Mouse (Mus musculus): ENCODE data around the gene Kcnj2. TPM values are rescaled to one million over a fixed set of nuclear protein-coding genes. Genes with fewer than 3 reads are reported as not detected.

Kcnj2 gene
- polyA plus RNA-seq, 1 experiment = 2.0 TPM

DNA sequence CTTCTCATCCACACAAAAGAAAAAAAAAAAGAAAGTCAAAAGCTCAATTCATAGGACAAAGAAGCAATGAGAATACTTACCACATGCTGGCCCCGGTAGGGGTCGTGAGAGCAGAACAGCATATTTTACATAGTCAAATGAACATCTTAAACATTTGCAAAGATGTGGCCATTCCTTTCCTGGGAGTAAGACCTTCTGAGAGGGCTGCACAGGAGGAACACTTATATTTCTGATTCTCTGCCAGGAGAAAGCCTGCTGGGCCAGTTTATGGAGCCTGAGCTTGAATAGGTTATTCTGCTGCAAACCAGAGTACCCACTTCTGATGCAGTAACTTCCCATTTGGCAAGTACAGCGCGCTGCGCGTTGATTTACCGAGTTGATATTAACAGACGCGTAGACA lies 55.5 kb downstream of the Kcnj2 start:
- H3ac ChIP-seq (ENCODE audit: control insufficient read depth, insufficient read length) = no peak overlapping the region
- TF ChIP-seq TCF12 (IDR thresholded peaks at IDR 0.05; ENCODE audit: insufficient read depth, poor library complexity, severe bottlenecking) = no peak
- no peak for TF ChIP-seq TCF3 (IDR thresholded peaks at IDR 0.05; ENCODE audit: insufficient read length, low read depth)
- no peak for TF ChIP-seq MYOG (IDR thresholded peaks at IDR 0.05; ENCODE audit: control insufficient read depth in 1 of 3, insufficient read depth in 1 of 3, insufficient read length in 2 of 3, low read depth in 2 of 3)
- no peak for TF ChIP-seq MAX (IDR thresholded peaks at IDR 0.05; ENCODE audit: low read depth)
- no peak for TF ChIP-seq POLR2A (IDR thresholded peaks at IDR 0.05; ENCODE audit: insufficient read length, low read depth)
- no peak for TF ChIP-seq E2F4 (IDR thresholded peaks at IDR 0.05; ENCODE audit: insufficient read depth)
- TF ChIP-seq USF1 (IDR thresholded peaks at IDR 0.05; ENCODE audit: low read depth) = no peak
- no peak for TF ChIP-seq CEBPB (IDR thresholded peaks at IDR 0.05; ENCODE audit: insufficient read depth, poor library complexity, severe bottlenecking)
- TF ChIP-seq POLR2AphosphoS2 (IDR thresholded peaks at IDR 0.05; ENCODE audit: insufficient read length, low read depth) = no peak
- TF ChIP-seq MYOD1 (IDR thresholded peaks at IDR 0.05; ENCODE audit: control insufficient read depth in 1 of 3, insufficient read length in 2 of 3, low read depth in 2 of 3) = no peak
- TF ChIP-seq REST (IDR thresholded peaks at IDR 0.05; ENCODE audit: insufficient read depth, insufficient read length) = no peak
- no peak for TF ChIP-seq SRF (IDR thresholded peaks at IDR 0.05; ENCODE audit: control insufficient read depth, insufficient read length, low read depth)

DNA sequence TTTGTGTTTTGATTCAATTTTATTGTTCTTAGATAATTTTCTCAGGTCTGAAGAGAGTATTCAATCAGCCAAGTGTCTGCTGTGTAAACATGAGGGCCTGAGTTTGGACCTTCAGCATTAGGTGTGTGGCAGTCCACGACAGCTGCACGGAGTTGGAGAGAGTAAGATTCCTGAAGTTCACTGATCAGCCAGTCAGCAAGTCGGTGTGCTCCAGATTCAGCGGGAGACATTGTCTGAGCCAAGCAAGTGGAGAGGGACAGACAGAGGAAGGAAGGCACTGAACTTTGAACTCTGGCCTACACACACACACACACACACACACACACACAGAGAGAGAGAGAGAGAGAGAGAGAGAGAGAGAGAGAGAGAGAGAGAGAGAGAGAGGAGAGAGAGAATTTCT lies 57.4 kb downstream of the Kcnj2 start:
- Histone ChIP-seq H3K4me3 (no peak overlapping the region), H3K79me2 (ENCODE audit: control insufficient read depth, insufficient read depth) (no peaks in the 10 kb centered on the region), H3K27me3 (ENCODE audit: control insufficient read depth, insufficient read depth, insufficient read length) (no peaks in the 10 kb centered on the region), H3K4me2 (ENCODE audit: low read depth) (no peak overlapping the region), H3K36me3 (ENCODE audit: control insufficient read depth, insufficient read depth) (no peaks in the 10 kb centered on the region), H3ac (ENCODE audit: control insufficient read depth, insufficient read length) (no peak overlapping the region)
- TF ChIP-seq SRF (IDR thresholded peaks at IDR 0.05; ENCODE audit: control insufficient read depth, insufficient read length, low read depth) = no peak
- peak in 1 of 3 experiments; percentile 15 for TF ChIP-seq MYOD1 (IDR thresholded peaks at IDR 0.05; ENCODE audit: control insufficient read depth in 1 of 3, insufficient read length in 2 of 3, low read depth in 2 of 3)

More for the DNA sequence above, 55.5 kb downstream of the Kcnj2 start:
- H3K4me3 ChIP-seq = no peak overlapping the region
- H3K79me2 ChIP-seq (ENCODE audit: control insufficient read depth, insufficient read depth) = no peaks in the 10 kb centered on the region
- no peaks in the 10 kb centered on the region for H3K27me3 ChIP-seq (ENCODE audit: control insufficient read depth, insufficient read depth, insufficient read length)
- no peak overlapping the region for H3K4me2 ChIP-seq (ENCODE audit: low read depth)
- no peaks in the 10 kb centered on the region for H3K36me3 ChIP-seq (ENCODE audit: control insufficient read depth, insufficient read depth)

DNA sequence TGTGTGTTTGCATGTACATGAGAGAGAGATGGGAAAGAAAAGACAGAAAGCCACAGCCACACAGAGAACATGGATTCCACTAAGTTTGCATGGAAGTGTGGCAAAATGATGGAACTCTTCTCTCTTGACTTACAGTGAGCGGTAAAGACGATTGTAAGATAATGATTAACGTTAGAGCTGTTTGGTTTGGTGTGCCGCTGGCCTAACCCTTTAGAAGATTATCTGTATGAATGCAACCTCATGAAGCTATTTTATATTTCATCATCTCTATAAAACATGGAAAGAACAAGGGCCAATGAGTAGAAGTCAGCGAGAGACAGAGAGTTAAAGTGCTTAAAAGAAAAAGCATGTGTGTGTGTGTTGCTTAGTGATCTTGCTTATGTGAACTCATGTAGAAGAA lies 60.0 kb downstream of the Kcnj2 start:
- no peaks in the 10 kb centered on the region for H3K36me3 ChIP-seq (ENCODE audit: control insufficient read depth, insufficient read depth)
- no peak for TF ChIP-seq MYOG (IDR thresholded peaks at IDR 0.05; ENCODE audit: control insufficient read depth in 1 of 3, insufficient read depth in 1 of 3, insufficient read length in 2 of 3, low read depth in 2 of 3)
- TF ChIP-seq E2F4 (IDR thresholded peaks at IDR 0.05; ENCODE audit: insufficient read depth) = no peak
- TF ChIP-seq TCF12 (IDR thresholded peaks at IDR 0.05; ENCODE audit: insufficient read depth, poor library complexity, severe bottlenecking) = no peak
- no peak for TF ChIP-seq SRF (IDR thresholded peaks at IDR 0.05; ENCODE audit: control insufficient read depth, insufficient read length, low read depth)
- no peak for TF ChIP-seq REST (IDR thresholded peaks at IDR 0.05; ENCODE audit: insufficient read depth, insufficient read length)
- no peak for TF ChIP-seq USF1 (IDR thresholded peaks at IDR 0.05; ENCODE audit: low read depth)
- no peak for TF ChIP-seq CEBPB (IDR thresholded peaks at IDR 0.05; ENCODE audit: insufficient read depth, poor library complexity, severe bottlenecking)
- TF ChIP-seq POLR2AphosphoS2 (IDR thresholded peaks at IDR 0.05; ENCODE audit: insufficient read length, low read depth) = no peak
- TF ChIP-seq TCF3 (IDR thresholded peaks at IDR 0.05; ENCODE audit: insufficient read length, low read depth) = no peak
- TF ChIP-seq MYOD1 (IDR thresholded peaks at IDR 0.05; ENCODE audit: control insufficient read depth in 1 of 3, insufficient read length in 2 of 3, low read depth in 2 of 3) = no peak
- TF ChIP-seq POLR2A (IDR thresholded peaks at IDR 0.05; ENCODE audit: insufficient read length, low read depth) = no peak
- TF ChIP-seq MAX (IDR thresholded peaks at IDR 0.05; ENCODE audit: low read depth) = no peak
- no peak overlapping the region for H3K4me2 ChIP-seq (ENCODE audit: low read depth)
- H3K4me3 ChIP-seq = no peak overlapping the region
- no peaks in the 10 kb centered on the region for H3K27me3 ChIP-seq (ENCODE audit: control insufficient read depth, insufficient read depth, insufficient read length)
- no peak overlapping the region for H3ac ChIP-seq (ENCODE audit: control insufficient read depth, insufficient read length)
- no peaks in the 10 kb centered on the region for H3K79me2 ChIP-seq (ENCODE audit: control insufficient read depth, insufficient read depth)

Other genes with a start within 250 kb of the Kcnj2 start
- 0.06 TPM for gene Kcnj16, start 98.1 kb upstream of the Kcnj2 start, polyA plus RNA-seq (2012; fragmentation: generic; extraction: Trizol)

Data from myocyte (in vitro differentiated cells).